Mouse (Mus musculus) liver, embryonic 14.5 days (tissue): ENCODE measurements at regions not wholly inside any gene's neighbourhood (a gene's known extent, or its start where the extent isn't known, plus 50 kb on each side); places are given as distances from the start of the nearest gene placed in this dataset.

Source experiments
- ATAC-seq: fragments of 200-750 bp; cut with Nextera tagmentation; 2 replicates; pipeline ENCODE4 v1.8.0; 2017; ENCODE audit warnings: moderate number of reproducible peaks, mild to moderate bottlenecking, moderate library complexity; ENCODE audit not compliant: insufficient read depth
- DNase-seq, 3 experiments: peaks; one replicate each; pipeline ENCODE4 v3.0.0-alpha.2; 2012 to 2013; ENCODE audit warnings: low read depth in 3 of 3, low spot score in 3 of 3
- H3K27ac ChIP-seq: fragments of 300-500 bp; sonication (generic); 2 replicates; pipeline ENCODE4 v1.5.1; 2014; ENCODE audit warnings: moderate library complexity, mild to moderate bottlenecking, control low read depth, inconsistent platforms
- H3K27me3 ChIP-seq: fragments of 300-500 bp; sonication (generic); 2 replicates; pipeline ENCODE4 v1.6.1; 2014; ENCODE audit warnings: mild to moderate bottlenecking, low read length, moderate library complexity; ENCODE audit not compliant: control insufficient read depth, insufficient read depth
- H3K36me3 ChIP-seq: fragments of 300-500 bp; sonication (generic); replicated peaks from 2 replicates; pipeline ENCODE4 v1.6.1; 2014; ENCODE audit warnings: low read depth; ENCODE audit not compliant: control insufficient read depth, insufficient read depth
- H3K4me1 ChIP-seq, 2 experiments: fragments of 200-500 bp in 1 of 2; fragments of 300-500 bp in 1 of 2; sonication (generic) in 1 of 2; replicated peaks; 2 replicates each; pipeline ENCODE4 v1.6.1; 2012 to 2014; ENCODE audit warnings: antibody characterized with exemption in 1 of 2, inconsistent platforms in 1 of 2, low read length in 1 of 2; ENCODE audit not compliant: control insufficient read depth in 2 of 2, insufficient read depth in 2 of 2
- H3K4me2 ChIP-seq: fragments of 300-500 bp; sonication (generic); 2 replicates; pipeline ENCODE4 v1.6.1; 2014; ENCODE audit warnings: low read depth, mild to moderate bottlenecking, control low read depth, moderate library complexity
- H3K4me3 ChIP-seq, 2 experiments: fragments of 200-500 bp in 1 of 2; fragments of 300-500 bp in 1 of 2; sonication (generic) in 1 of 2; 2 replicates each; pipeline ENCODE4 v1.5.1; 2012 to 2014; ENCODE audit warnings: low read depth in 2 of 2, low read length in 2 of 2, mild to moderate bottlenecking in 2 of 2, control low read depth in 1 of 2, inconsistent platforms in 1 of 2, moderate library complexity in 1 of 2; ENCODE audit not compliant: insufficient read depth in 1 of 2
- H3K9ac ChIP-seq: fragments of 300-500 bp; sonication (generic); replicated peaks from 2 replicates; pipeline ENCODE4 v1.6.1; 2014; ENCODE audit warnings: mild to moderate bottlenecking, control low read depth, moderate library complexity
- H3K9me3 ChIP-seq: fragments of 300-500 bp; sonication (generic); 2 replicates; pipeline ENCODE4 v1.6.1; 2016; ENCODE audit warnings: low read length, mixed read lengths; ENCODE audit not compliant: control insufficient read depth
- CTCF ChIP-seq: IDR thresholded peaks from 2 replicates; pipeline ENCODE4 v1.5.1; 2016; ENCODE audit warnings: antibody characterized with exemption, low read depth, control low read depth
- EP300 ChIP-seq: IDR thresholded peaks from 2 replicates; pipeline ENCODE4 v1.6.1; 2016; ENCODE audit warnings: antibody characterized with exemption, low read depth
- WGBS: fragments of 180-500 bp; shearing (Covaris S2); extraction: QIAGEN DNeasy Blood & Tissue Kit; methylation state at CpG from one replicate; pipeline ENCODE4 v1.1.7; 2014; ENCODE audit not compliant: insufficient replicate concordance; 5-methylcytosine and 5-hydroxymethylcytosine counted together

DNA sequence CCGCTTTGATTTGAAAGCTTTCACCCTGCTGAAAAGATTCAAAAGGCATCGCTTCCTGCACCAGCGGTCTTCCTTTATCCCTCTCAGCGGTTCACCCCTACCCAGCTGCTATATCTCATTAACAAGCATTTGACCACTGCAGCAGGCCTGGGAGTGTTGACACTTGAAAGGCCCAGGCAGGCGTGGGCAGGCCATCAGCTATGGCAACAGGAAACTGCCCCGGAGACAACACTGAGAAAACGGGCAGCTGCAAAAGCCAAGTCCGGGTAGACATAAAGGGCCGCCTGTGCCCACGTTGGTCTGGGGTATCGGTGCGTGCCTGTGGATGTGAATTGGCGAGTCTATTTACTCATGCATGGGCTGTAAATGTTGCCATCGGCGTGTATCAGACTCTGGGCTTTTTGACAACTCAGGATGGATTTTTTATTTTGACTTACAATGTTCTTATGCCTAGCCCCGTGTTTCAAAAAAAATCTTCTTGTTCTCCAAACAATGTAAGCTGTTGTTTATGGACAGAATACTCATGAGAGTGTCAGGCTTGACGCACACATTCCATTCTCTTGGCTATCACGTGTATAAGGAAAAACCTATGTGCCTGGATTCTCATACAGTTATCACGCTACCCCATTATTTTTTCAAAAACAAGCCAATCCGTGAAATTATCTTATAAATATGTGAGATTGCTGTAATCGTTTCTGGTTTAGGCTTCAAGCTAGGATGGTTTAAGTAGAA, 225.1 kb downstream of the Ndfip2 start:
- no peaks in the 10 kb centered on the region for H3K27me3 ChIP-seq
- H3K27ac ChIP-seq: no peak overlapping the region
- no peaks in the 10 kb centered on the region for H3K36me3 ChIP-seq
- no peak overlapping the region for H3K9ac ChIP-seq
- H3K4me1 ChIP-seq: peaks cover 0 to 2% of the 10 kb centered on the region in 2 experiments; a peak in 2 of 4 replicates
- TF ChIP-seq EP300: no peak
- TF ChIP-seq CTCF: no peak
- DNase-seq (no peak), ATAC-seq (no peak)
- peak overlapping the region; percentile 50 for H3K4me2 ChIP-seq
- 16% methylated on average over 21 of the region's 21 CpGs for WGBS
- H3K9me3 ChIP-seq: no peaks in the 10 kb centered on the region
- peak overlapping the region; percentile 8 to 26; a peak in 2 of 4 replicates for H3K4me3 ChIP-seq

DNA sequence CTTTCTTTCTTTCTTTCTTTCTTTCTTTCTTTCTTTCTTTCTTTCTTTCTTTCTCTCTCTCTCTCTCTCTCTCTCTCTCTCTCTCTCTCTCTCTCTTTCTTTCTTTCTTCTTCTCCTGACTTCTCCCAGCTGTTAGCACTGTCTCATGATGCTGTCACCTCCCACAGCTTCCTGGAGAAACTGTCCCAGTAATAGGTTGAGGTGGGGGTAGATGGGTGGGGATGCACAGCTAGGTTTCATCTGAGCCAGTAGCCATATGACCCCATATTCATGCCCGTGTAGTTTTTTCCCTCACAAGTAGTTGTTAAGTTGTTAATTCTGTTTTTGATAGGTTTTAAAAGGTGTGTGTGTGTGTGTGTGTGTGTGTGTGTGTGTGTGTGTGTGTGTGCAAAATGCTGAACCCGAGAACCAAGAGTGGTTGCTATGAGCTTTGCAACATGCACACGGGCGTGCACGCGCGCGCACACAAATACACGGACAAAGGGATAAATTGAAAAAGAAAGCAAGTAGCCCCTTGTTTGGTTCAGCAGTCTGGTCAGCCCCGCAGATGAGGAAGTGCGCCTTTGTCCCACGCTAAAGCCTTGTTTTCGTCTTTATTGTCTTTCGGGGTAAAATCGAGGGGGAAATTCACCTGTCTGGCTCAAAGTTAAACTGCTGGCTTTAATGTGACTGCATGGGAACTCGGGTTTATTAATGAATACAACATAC, 224.4 kb downstream of the Ndfip2 start:
- no peak for TF ChIP-seq EP300
- no peak for TF ChIP-seq CTCF
- no peaks in the 10 kb centered on the region for H3K9me3 ChIP-seq
- peak overlapping the region; percentile 8 to 26; a peak in 3 of 4 replicates for H3K4me3 ChIP-seq
- peak overlapping the region; percentile 50 for H3K4me2 ChIP-seq
- no peaks in the 10 kb centered on the region for H3K27me3 ChIP-seq
- H3K4me1 ChIP-seq: peaks cover 0 to 2% of the 10 kb centered on the region in 2 experiments; a peak in 2 of 4 replicates
- 4% methylated on average over 16 of the region's 16 CpGs for WGBS
- H3K27ac ChIP-seq: no peak overlapping the region
- ATAC-seq: no peak
- no peak for DNase-seq
- H3K9ac ChIP-seq: no peak overlapping the region
- H3K36me3 ChIP-seq: no peaks in the 10 kb centered on the region

DNA sequence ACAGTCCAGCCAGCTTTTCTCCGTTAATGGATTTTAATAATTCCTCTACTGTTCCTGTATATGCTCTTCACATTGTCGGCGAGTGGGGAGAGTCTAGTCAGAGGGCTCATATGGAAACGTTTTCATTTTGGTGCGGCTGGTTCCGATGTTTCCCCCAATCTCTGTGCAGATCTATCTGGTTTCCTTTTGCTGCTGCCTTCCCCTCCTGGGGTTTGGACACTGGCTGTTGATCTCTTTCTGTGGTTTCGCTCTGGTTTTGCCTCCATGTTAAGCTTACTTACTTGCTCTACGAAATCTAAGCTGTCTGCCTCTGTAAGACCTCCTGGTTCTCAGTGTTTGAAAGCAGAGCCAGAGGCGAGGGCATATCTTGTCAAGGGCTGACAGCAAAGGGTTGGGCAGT, 221.7 kb downstream of the Ndfip2 start:
- Histone ChIP-seq H3K4me2 (no peak overlapping the region), H3K4me3 (no peak overlapping the region), H3K36me3 (no peaks in the 10 kb centered on the region), H3K9ac (no peak overlapping the region), H3K27ac (no peak overlapping the region), H3K27me3 (no peaks in the 10 kb centered on the region), H3K9me3 (no peaks in the 10 kb centered on the region), H3K4me1 (peaks cover 0 to 2% of the 10 kb centered on the region in 2 experiments; a peak in 2 of 4 replicates)
- WGBS: 12% methylated on average over 9 of the region's 9 CpGs
- no peak for ATAC-seq
- DNase-seq: no peak
- TF ChIP-seq EP300 (no peak), CTCF (no peak)

DNA sequence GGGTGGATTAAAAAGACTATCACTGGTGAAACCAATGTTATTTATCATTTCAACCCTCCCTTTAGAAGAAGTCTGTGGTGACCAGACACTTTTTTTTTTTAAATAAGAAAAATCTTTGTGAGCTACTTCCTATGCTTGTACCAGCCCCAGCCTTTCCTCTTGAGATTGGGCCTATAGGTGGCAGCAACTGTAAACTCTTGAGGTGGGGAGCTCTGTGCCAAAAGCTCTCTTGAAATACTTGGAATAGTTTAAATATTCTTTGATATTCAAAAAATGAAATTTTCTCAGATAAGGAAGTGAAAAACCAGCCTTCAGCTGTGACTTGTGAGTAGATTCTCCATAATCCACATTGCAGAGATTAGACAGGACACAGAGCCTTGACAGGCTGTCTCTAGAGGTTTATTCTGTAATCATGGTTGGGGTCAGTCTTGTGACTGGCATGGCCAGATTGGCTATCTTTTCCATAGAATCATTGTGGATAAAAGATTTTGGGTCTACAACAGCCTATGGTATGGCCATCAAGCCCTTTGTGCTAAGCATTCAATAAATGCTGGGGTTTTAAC, 216.7 kb downstream of the Ndfip2 start:
- TF ChIP-seq EP300: no peak
- TF ChIP-seq CTCF: no peak
- H3K9ac ChIP-seq: no peak overlapping the region
- no peaks in the 10 kb centered on the region for H3K4me1 ChIP-seq
- ATAC-seq: no peak
- no peaks in the 10 kb centered on the region for H3K27me3 ChIP-seq
- H3K27ac ChIP-seq: no peak overlapping the region
- H3K36me3 ChIP-seq: no peaks in the 10 kb centered on the region
- H3K9me3 ChIP-seq: no peaks in the 10 kb centered on the region
- H3K4me3 ChIP-seq: no peak overlapping the region
- H3K4me2 ChIP-seq: no peak overlapping the region
- no peak for DNase-seq

DNA sequence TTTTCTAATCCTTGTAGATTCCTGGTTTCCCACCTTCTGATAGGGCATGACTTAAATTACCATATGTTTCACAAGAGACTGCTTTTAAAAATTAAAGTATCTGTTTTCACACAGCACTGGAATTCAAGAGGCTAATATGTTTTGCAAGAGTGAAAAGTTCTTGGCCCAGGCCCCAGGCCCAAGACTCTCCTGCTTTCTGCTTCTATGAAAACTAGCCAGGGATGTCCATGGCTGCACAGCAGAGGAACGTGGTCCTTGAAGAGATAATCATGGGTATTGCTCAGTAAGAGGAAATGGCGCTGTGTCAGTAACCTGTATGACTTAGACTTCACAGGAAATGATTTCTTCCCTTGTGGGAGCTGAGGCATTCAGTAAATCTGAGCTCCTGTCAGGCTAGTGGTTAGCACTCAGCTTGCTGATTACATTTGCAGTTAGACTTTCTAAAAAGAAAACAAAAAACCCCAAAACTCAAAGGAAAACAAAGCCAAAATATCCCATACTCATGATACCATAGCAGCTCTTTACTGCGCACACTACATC, 190.6 kb downstream of the Ndfip2 start:
- Histone ChIP-seq H3K4me3 (no peak overlapping the region), H3K9ac (no peak overlapping the region), H3K27me3 (no peaks in the 10 kb centered on the region), H3K9me3 (no peaks in the 10 kb centered on the region), H3K4me1 (no peaks in the 10 kb centered on the region), H3K4me2 (no peak overlapping the region), H3K36me3 (no peaks in the 10 kb centered on the region), H3K27ac (no peak overlapping the region)
- 31% methylated on average over 3 of the region's 3 CpGs for WGBS
- DNase-seq (no peak), ATAC-seq (no peak)
- no peak for TF ChIP-seq EP300
- no peak for TF ChIP-seq CTCF
